Mouse (Mus musculus) limb, embryonic 10.5 days (tissue): ENCODE measurements around the gene Gabbr2. TPM values are rescaled to one million over a fixed set of nuclear protein-coding genes. Genes with fewer than 3 reads are reported as not detected.

Source experiments
- DNase-seq: peaks from one replicate; pipeline ENCODE4 v3.0.0-alpha.2; 2017; ENCODE audit warnings: low spot score
- H3K27ac ChIP-seq: fragments of 300-500 bp; sonication (generic); 2 replicates; pipeline ENCODE4 v1.5.1; 2016; ENCODE audit warnings: mild to moderate bottlenecking
- H3K27me3 ChIP-seq: fragments of 300-500 bp; sonication (generic); 2 replicates; pipeline ENCODE4 v1.6.1; 2016; ENCODE audit warnings: low read depth, mild to moderate bottlenecking; ENCODE audit not compliant: poor library complexity, severe bottlenecking
- H3K36me3 ChIP-seq: fragments of 300-500 bp; sonication (generic); 2 replicates; pipeline ENCODE4 v1.6.1; 2016; ENCODE audit warnings: mild to moderate bottlenecking, moderate library complexity
- H3K4me1 ChIP-seq: fragments of 300-500 bp; sonication (generic); 2 replicates; pipeline ENCODE4 v1.6.1; 2016
- H3K4me3 ChIP-seq: fragments of 300-500 bp; sonication (generic); 2 replicates; pipeline ENCODE4 v1.5.1; 2016; ENCODE audit warnings: mild to moderate bottlenecking, moderate library complexity
- H3K9me3 ChIP-seq: fragments of 300-500 bp; sonication (generic); replicated peaks from 2 replicates; pipeline ENCODE4 v1.6.1; 2016; ENCODE audit warnings: mild to moderate bottlenecking
- WGBS: fragments of 180-500 bp; shearing (Covaris S2); methylation state at CpG from one replicate; pipeline ENCODE4 v1.1.7; 2016; 5-methylcytosine and 5-hydroxymethylcytosine counted together
- polyA plus RNA-seq: library from polyadenylated mRNA; unstranded; fragments of >200 nt; fragmentation: Nextera tagmentation; extraction: Ambion mirVana; gene quantifications from 2 replicates; pipeline ENCODE4 v1.2.1, GENCODE M21; 2016

Gabbr2 gene
- polyA plus RNA-seq, 1 experiment from 2014 or later = 0.10 TPM

- no peak overlapping the region for H3K27ac ChIP-seq
- DNase-seq = no peak
- H3K4me1 ChIP-seq = peaks cover 5% of the 10 kb centered on the region; the same call in 1 of the 2 replicates
- no peaks in the 10 kb centered on the region for H3K36me3 ChIP-seq
- WGBS = 88% methylated on average over 5 of the region's 5 CpGs
- no peaks in the 10 kb centered on the region for H3K9me3 ChIP-seq
- no peaks in the 10 kb centered on the region for H3K27me3 ChIP-seq
- H3K4me3 ChIP-seq = no peak overlapping the region
These were observed 147.1 kb downstream of the Gabbr2 start for GRCm38 (mm10) chr4:46844567-46844966.

- H3K4me3 ChIP-seq = no peak overlapping the region
- H3K27ac ChIP-seq = no peak overlapping the region
- peaks cover 5% of the 10 kb centered on the region; the same call in 1 of the 2 replicates for H3K4me1 ChIP-seq
- H3K36me3 ChIP-seq = no peaks in the 10 kb centered on the region
- no peak for DNase-seq
- no peaks in the 10 kb centered on the region for H3K27me3 ChIP-seq
- no peaks in the 10 kb centered on the region for H3K9me3 ChIP-seq
- 93% methylated on average over 7 of the region's 7 CpGs for WGBS
These were observed 149.1 kb downstream of the Gabbr2 start for GRCm38 (mm10) chr4:46842596-46842995.

GRCm38 (mm10) chr4:46840146-46840545 is 151.5 kb downstream of the Gabbr2 start:
- no peak for DNase-seq
- no peak overlapping the region for H3K27ac ChIP-seq
- 58% methylated on average over 6 of the region's 6 CpGs for WGBS

GRCm38 (mm10) chr4:46837362-46837761 is 154.3 kb downstream of the Gabbr2 start:
- 81% methylated on average over 7 of the region's 7 CpGs for WGBS
- Histone ChIP-seq H3K4me1 (0 out of 2 replicates have a peak, but pooled peaks cover 2% of the 10 kb centered on the region), H3K9me3 (no peaks in the 10 kb centered on the region), H3K36me3 (no peaks in the 10 kb centered on the region), H3K27ac (no peak overlapping the region), H3K4me3 (no peak overlapping the region), H3K27me3 (no peaks in the 10 kb centered on the region)
- DNase-seq = no peak

More at GRCm38 (mm10) chr4:46840146-46840545, 151.5 kb downstream of the Gabbr2 start:
- no peaks in the 10 kb centered on the region for H3K9me3 ChIP-seq
- H3K36me3 ChIP-seq = no peaks in the 10 kb centered on the region
- H3K4me1 ChIP-seq = peaks cover 1% of the 10 kb centered on the region; the same call in 1 of the 2 replicates
- no peak overlapping the region for H3K4me3 ChIP-seq
- H3K27me3 ChIP-seq = no peaks in the 10 kb centered on the region

GRCm38 (mm10) chr4:46836065-46836464 is 155.6 kb downstream of the Gabbr2 start:
- WGBS = 77% methylated on average over 18 of the region's 18 CpGs
- Histone ChIP-seq H3K9me3 (no peaks in the 10 kb centered on the region), H3K36me3 (no peaks in the 10 kb centered on the region), H3K27me3 (no peaks in the 10 kb centered on the region), H3K27ac (no peak overlapping the region), H3K4me1 (0 out of 2 replicates have a peak, but pooled peaks cover 2% of the 10 kb centered on the region), H3K4me3 (no peak overlapping the region)
- no peak for DNase-seq

GRCm38 (mm10) chr4:46835064-46835463 is 156.6 kb downstream of the Gabbr2 start:
- 0 out of 2 replicates have a peak, but pooled peaks cover 2% of the 10 kb centered on the region for H3K4me1 ChIP-seq
- no peak overlapping the region for H3K27ac ChIP-seq
- WGBS = 94% methylated on average over 14 of the region's 14 CpGs
- H3K9me3 ChIP-seq = no peaks in the 10 kb centered on the region
- no peak for DNase-seq
- no peaks in the 10 kb centered on the region for H3K36me3 ChIP-seq
- H3K4me3 ChIP-seq = no peak overlapping the region
- no peaks in the 10 kb centered on the region for H3K27me3 ChIP-seq

- no peak overlapping the region for H3K27ac ChIP-seq
- H3K9me3 ChIP-seq = no peaks in the 10 kb centered on the region
- H3K27me3 ChIP-seq = no peaks in the 10 kb centered on the region
- H3K4me3 ChIP-seq = no peak overlapping the region
- H3K4me1 ChIP-seq = peaks cover 11% of the 10 kb centered on the region
- H3K36me3 ChIP-seq = no peaks in the 10 kb centered on the region
- 41% methylated on average over 12 of the region's 12 CpGs for whole genome bisulfite sequencing
- DNase-seq = no peak
These were observed 158.7 kb downstream of the Gabbr2 start for GRCm38 (mm10) chr4:46832834-46833544.

- 53% methylated on average over 2 of the region's 2 CpGs for WGBS
- H3K4me1 ChIP-seq = peaks cover 24% of the 10 kb centered on the region
These were observed 162.0 kb downstream of the Gabbr2 start for GRCm38 (mm10) chr4:46829656-46830055.

GRCm38 (mm10) chr4:46828141-46828571 is 163.5 kb downstream of the Gabbr2 start:
- Histone ChIP-seq H3K4me3 (no peak overlapping the region), H3K27me3 (no peaks in the 10 kb centered on the region), H3K4me1 (peaks cover 24% of the 10 kb centered on the region), H3K9me3 (no peaks in the 10 kb centered on the region), H3K36me3 (no peaks in the 10 kb centered on the region), H3K27ac (0 out of 2 replicates have a peak overlapping the region, but pooled peaks have one; percentile 5)
- 88% methylated on average over 5 of the region's 5 CpGs for WGBS
- DNase-seq = no peak

More at GRCm38 (mm10) chr4:46829656-46830055, 162.0 kb downstream of the Gabbr2 start:
- DNase-seq = no peak
- no peaks in the 10 kb centered on the region for H3K27me3 ChIP-seq
- H3K4me3 ChIP-seq = no peak overlapping the region
- H3K27ac ChIP-seq = no peak overlapping the region
- H3K36me3 ChIP-seq = no peaks in the 10 kb centered on the region
- H3K9me3 ChIP-seq = no peaks in the 10 kb centered on the region

- H3K27me3 ChIP-seq = no peaks in the 10 kb centered on the region
- H3K4me3 ChIP-seq = no peak overlapping the region
- no peaks in the 10 kb centered on the region for H3K36me3 ChIP-seq
- H3K9me3 ChIP-seq = no peaks in the 10 kb centered on the region
- H3K27ac ChIP-seq = 0 out of 2 replicates have a peak overlapping the region, but pooled peaks have one; percentile 42
- DNase-seq = peak; percentile 37
- WGBS = 49% methylated on average over 9 of the region's 9 CpGs
- peaks cover 22% of the 10 kb centered on the region for H3K4me1 ChIP-seq
These were observed 164.2 kb downstream of the Gabbr2 start for GRCm38 (mm10) chr4:46827471-46827870.

GRCm38 (mm10) chr4:46825846-46826529 is 165.7 kb downstream of the Gabbr2 start:
- WGBS = 90% methylated on average over 10 of the region's 10 CpGs
- H3K4me3 ChIP-seq = no peak overlapping the region
- no peaks in the 10 kb centered on the region for H3K9me3 ChIP-seq
- H3K27ac ChIP-seq = no peak overlapping the region
- H3K36me3 ChIP-seq = no peaks in the 10 kb centered on the region
- DNase-seq = no peak
- peaks cover 22% of the 10 kb centered on the region for H3K4me1 ChIP-seq
- no peaks in the 10 kb centered on the region for H3K27me3 ChIP-seq

- H3K4me3 ChIP-seq = no peak overlapping the region
- 85% methylated on average over 14 of the region's 14 CpGs for WGBS
- H3K27ac ChIP-seq = no peak overlapping the region
- no peaks in the 10 kb centered on the region for H3K9me3 ChIP-seq
- H3K27me3 ChIP-seq = no peaks in the 10 kb centered on the region
- peaks cover 22% of the 10 kb centered on the region for H3K4me1 ChIP-seq
- no peaks in the 10 kb centered on the region for H3K36me3 ChIP-seq
- DNase-seq = no peak
These were observed 167.9 kb downstream of the Gabbr2 start for GRCm38 (mm10) chr4:46823738-46824137.

- Histone ChIP-seq H3K4me1 (peaks cover 6% of the 10 kb centered on the region), H3K27ac (no peak overlapping the region), H3K36me3 (no peaks in the 10 kb centered on the region), H3K27me3 (no peaks in the 10 kb centered on the region), H3K9me3 (no peaks in the 10 kb centered on the region), H3K4me3 (no peak overlapping the region)
- DNase-seq = no peak
- 88% methylated on average over 11 of the region's 11 CpGs for WGBS
These were observed 170.0 kb downstream of the Gabbr2 start for GRCm38 (mm10) chr4:46821709-46822108.
